Mouse (Mus musculus) ES-E14 (cell line): ENCODE measurements around the gene Jag1. TPM values are rescaled to one million over a fixed set of nuclear protein-coding genes. Genes with fewer than 3 reads are reported as not detected.

Experiments used
- DNase-seq: peaks from one replicate; pipeline ENCODE4 v3.0.0-alpha.2; 2013; ENCODE audit warnings: low read depth, low spot score
- H3K27ac ChIP-seq: 2 replicates; pipeline ENCODE4 v1.5.1; 2012; ENCODE audit warnings: low read depth, mild to moderate bottlenecking, low read length, moderate library complexity, mixed read lengths; ENCODE audit not compliant: poor library complexity, insufficient read depth, severe bottlenecking
- H3K36me3 ChIP-seq: 2 replicates; pipeline ENCODE4 v1.6.1; 2012; ENCODE audit warnings: mild to moderate bottlenecking, low read length, moderate library complexity, mixed read lengths; ENCODE audit not compliant: control insufficient read depth, poor library complexity, insufficient read depth, severe bottlenecking
- H3K4me1 ChIP-seq, 2 experiments: fragments of 150-350 bp in 1 of 2; sonication (generic) in 1 of 2; 2 replicates each; pipeline ENCODE4 v1.6.1; 2012; ENCODE audit warnings: low read length in 2 of 2, mild to moderate bottlenecking in 1 of 2, mixed read lengths in 1 of 2; ENCODE audit not compliant: control insufficient read depth in 2 of 2, insufficient read depth in 2 of 2, poor library complexity in 1 of 2
- H3K4me3 ChIP-seq, 2 experiments: fragments of 150-350 bp in 1 of 2; sonication (generic) in 1 of 2; 2 replicates each; pipeline ENCODE4 v1.5.1; 2012; ENCODE audit warnings: low read length in 2 of 2, low read depth in 1 of 2, mild to moderate bottlenecking in 1 of 2, mixed read lengths in 1 of 2; ENCODE audit not compliant: insufficient read depth in 1 of 2, poor library complexity in 1 of 2, severe bottlenecking in 1 of 2
- H3K9ac ChIP-seq: 2 replicates; pipeline ENCODE4 v1.6.1; 2012; ENCODE audit warnings: low read depth, mild to moderate bottlenecking, low read length, mixed read lengths; ENCODE audit not compliant: poor library complexity, insufficient read depth, severe bottlenecking
- H3K9me3 ChIP-seq: fragments of 150-350 bp; sonication (generic); 2 replicates; pipeline ENCODE4 v1.6.1; 2012; ENCODE audit warnings: low read depth, mild to moderate bottlenecking, low read length; ENCODE audit not compliant: control insufficient read depth, insufficient read depth
- CHD2 ChIP-seq: IDR thresholded peaks from 2 replicates; pipeline ENCODE4 v1.6.1; 2014; ENCODE audit warnings: mild to moderate bottlenecking, low read depth, low read length, inconsistent platforms
- HCFC1 ChIP-seq: IDR thresholded peaks from 2 replicates; pipeline ENCODE4 v1.6.1; 2012; ENCODE audit warnings: low read length, inconsistent platforms, borderline replicate concordance; ENCODE audit not compliant: insufficient read depth
- MAFK ChIP-seq: IDR thresholded peaks from 2 replicates; pipeline ENCODE4 v1.6.1; 2014; ENCODE audit warnings: mild to moderate bottlenecking, low read depth, low read length, inconsistent platforms; ENCODE audit not compliant: insufficient read depth
- ZC3H11A ChIP-seq: IDR thresholded peaks from 2 replicates; pipeline ENCODE4 v1.6.1; 2012; ENCODE audit warnings: low read depth, mild to moderate bottlenecking, inconsistent platforms, low read length, borderline replicate concordance
- ZNF384 ChIP-seq: IDR thresholded peaks from 2 replicates; pipeline ENCODE4 v1.6.1; 2012; ENCODE audit warnings: low read depth, low read length, inconsistent platforms
- in situ Hi-C, 2 experiments: fragments of 600-800 bp; cut with MboI; formaldehyde crosslinking; loops; one replicate each; pipeline ENCODE4 v1.15.1; 2025; ENCODE audit warnings: low sequenced_read_pairs in 2 of 2, inconsistent platforms in 1 of 2; ENCODE audit not compliant: unreplicated experiment in 2 of 2
- total RNA-seq: library from RNA; depleted of rRNA; stranded (reverse); fragments of 300-350 nt; gene quantifications from 2 replicates; pipeline ENCODE4 v1.2.3, GENCODE M21; 2012; rRNA removed

Jag1 gene
- total RNA-seq = 32.1 and 42.4 TPM in 2 replicates

DNA sequence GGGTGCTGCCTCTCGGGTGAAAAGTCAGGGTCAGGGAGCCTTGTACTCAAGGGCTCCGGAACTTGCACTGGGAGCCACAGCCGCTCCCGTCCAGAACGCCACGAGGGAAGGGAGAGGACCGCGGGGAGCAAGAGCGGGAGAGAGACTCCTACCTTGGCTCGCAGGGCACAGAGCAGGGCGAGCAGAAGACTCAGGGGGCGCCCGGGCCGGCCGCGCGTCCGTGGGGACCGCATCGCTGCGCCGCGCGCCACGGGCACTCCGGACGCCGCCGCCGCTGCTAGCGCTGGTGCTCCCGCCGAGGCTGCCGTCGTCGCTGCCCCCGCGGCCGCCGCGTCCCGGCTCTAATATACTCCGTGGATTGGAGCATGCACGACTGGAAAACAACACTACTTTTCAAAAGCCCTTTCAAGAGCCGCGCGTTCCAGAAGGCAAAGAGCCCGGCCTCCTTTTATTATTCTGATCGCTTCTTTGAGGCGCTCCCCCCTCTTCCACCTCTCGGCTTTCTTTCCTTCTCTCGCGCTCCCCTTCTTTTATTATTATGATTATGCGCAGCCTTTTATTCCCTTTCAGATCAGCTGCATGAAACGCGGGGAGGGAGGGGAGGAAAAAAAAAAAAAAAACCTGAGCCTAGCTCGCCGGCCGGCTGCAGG is at the start of gene Jag1:
Gene Jag1 (minus strand): TSS at position 620 of the 650 bp plus-strand sequence.
- no peak for TF ChIP-seq CHD2
- TF ChIP-seq MAFK = no peak
- TF ChIP-seq ZC3H11A = no peak
- peak; percentile 91 for TF ChIP-seq ZNF384
- TF ChIP-seq HCFC1 = no peak
- Histone ChIP-seq H3K4me1 (peaks cover 0 to 2% of the 10 kb centered on the region in 2 experiments; a peak in 1 of 4 replicates), H3K9me3 (no peaks in the 10 kb centered on the region), H3K27ac (peak within 1 kb of the TSS; percentile 86; the same call in 1 of the 2 replicates), H3K9ac (peak within 1 kb of the TSS; percentile 94), H3K36me3 (no peaks in the 10 kb centered on the region), H3K4me3 (peak within 1 kb of the TSS; percentile 87 to 92)
- DNase-seq = no peak
- in situ Hi-C loops = loop anchor here in 1 of 2 experiments (25.0 kb wide), 1 partner anchor 821 kb away; no protein-coding TSS in a partner anchor

DNA sequence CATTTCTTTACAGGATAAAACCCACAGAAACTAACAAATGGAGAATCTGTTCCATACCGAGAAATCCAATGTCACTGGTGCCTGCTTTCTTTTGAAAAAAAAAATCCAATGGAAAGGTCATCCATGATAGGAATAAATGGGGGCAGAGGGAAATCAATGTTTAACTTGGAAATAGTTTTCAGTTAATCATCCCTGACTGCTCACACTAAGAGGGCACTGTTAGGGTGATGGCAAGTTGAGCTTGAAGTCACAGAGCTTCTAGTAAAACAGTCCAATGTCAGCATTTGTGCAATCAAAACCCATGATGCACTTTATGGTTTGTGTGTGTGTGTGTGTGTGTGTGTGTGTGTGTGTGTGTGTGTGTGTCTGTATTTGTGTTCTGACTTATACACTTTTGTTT is 39.6 kb upstream of the Jag1 start:
- no peak for DNase-seq
- H3K27ac ChIP-seq = no peak overlapping the region
- in situ Hi-C loops = no loop called here
- H3K4me3 ChIP-seq = no peak overlapping the region
- TF ChIP-seq ZC3H11A (no peak), MAFK (no peak), ZNF384 (no peak), CHD2 (no peak), HCFC1 (no peak)
- no peak overlapping the region for H3K9ac ChIP-seq
- no peaks in the 10 kb centered on the region for H3K4me1 ChIP-seq
- H3K9me3 ChIP-seq = no peaks in the 10 kb centered on the region
- no peaks in the 10 kb centered on the region for H3K36me3 ChIP-seq

DNA sequence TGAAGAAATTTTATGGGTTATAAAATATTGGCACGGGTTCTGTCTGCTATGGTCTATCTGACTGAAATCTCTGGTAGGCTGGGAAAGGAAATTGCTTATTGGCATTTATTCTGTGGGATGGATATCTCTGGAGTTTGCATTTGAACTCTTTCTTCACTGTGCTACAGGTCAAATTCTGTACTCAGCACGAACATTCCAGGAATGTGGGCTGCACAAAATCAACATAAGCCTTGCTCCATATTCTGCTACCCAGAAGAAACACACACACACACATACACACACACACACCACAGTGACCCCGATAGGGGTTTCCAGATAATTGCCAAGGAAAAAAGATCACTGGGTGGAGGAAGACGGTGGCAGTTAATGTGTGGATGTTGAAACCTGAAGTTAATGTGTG is 37.4 kb upstream of the Jag1 start:
- in situ Hi-C loops = no loop called here
- TF ChIP-seq ZC3H11A = no peak
- TF ChIP-seq ZNF384 = no peak
- TF ChIP-seq CHD2 = no peak
- TF ChIP-seq HCFC1 = no peak
- TF ChIP-seq MAFK = no peak

DNA sequence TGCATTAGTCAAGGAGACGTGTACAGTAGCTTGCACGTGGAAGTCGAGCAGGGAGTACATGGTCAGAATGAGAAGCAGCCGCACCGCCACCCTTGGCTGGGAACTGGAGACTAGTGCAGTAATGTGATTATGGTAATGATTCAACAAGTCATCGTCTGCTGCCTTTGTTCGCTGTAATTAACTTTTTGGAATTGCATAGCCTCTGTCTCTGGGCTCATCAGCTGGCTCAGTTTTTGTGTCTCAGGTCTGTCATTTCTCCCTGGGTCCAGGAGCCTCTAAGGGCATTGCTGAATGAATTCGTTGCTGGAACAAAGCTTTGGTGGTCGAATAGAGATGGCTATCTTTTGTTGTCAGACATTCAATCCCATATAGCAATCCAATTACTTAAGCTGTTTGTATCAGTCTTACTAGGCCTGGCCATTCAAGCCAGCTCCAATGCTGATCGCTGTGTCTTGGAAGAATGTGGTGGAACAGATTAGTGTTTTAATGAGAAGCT is 36.8 kb upstream of the Jag1 start:
- in situ Hi-C loops = no loop called here
- TF ChIP-seq MAFK = no peak
- TF ChIP-seq CHD2 = no peak
- no peak for TF ChIP-seq ZNF384
- TF ChIP-seq HCFC1 = no peak
- no peak for DNase-seq
- no peaks in the 10 kb centered on the region for H3K9me3 ChIP-seq
- no peak overlapping the region for H3K9ac ChIP-seq
- no peak overlapping the region for H3K4me3 ChIP-seq
- H3K36me3 ChIP-seq = no peaks in the 10 kb centered on the region
- H3K4me1 ChIP-seq = no peaks in the 10 kb centered on the region
- no peak overlapping the region for H3K27ac ChIP-seq

More for the DNA sequence above, 37.4 kb upstream of the Jag1 start:
- Histone ChIP-seq H3K4me1 (no peaks in the 10 kb centered on the region), H3K36me3 (no peaks in the 10 kb centered on the region), H3K27ac (no peak overlapping the region), H3K9me3 (no peaks in the 10 kb centered on the region), H3K9ac (no peak overlapping the region), H3K4me3 (no peak overlapping the region)
- DNase-seq = no peak

DNA sequence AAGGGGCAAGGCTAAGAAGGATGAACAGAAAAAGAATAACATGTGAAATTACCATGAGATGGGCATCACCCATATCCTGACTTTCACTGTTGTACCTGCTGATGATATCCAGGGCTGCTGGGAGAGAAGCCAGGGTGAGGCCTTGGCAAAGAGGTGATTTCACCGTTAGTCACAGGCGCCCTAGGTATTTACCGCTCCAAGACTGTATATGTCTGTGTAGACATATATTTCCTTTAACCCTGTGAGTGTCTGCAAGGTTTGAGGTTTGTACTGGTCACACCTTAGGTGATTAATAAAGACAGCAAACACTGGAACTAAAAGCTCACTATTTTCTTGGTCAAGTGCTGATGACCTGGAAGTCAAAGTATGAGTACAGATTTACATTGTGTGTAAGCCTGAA is 34.5 kb upstream of the Jag1 start:
- Histone ChIP-seq H3K36me3 (no peaks in the 10 kb centered on the region), H3K9ac (no peak overlapping the region), H3K4me1 (no peaks in the 10 kb centered on the region), H3K9me3 (no peaks in the 10 kb centered on the region), H3K27ac (no peak overlapping the region), H3K4me3 (no peak overlapping the region)
- in situ Hi-C loops = no loop called here
- DNase-seq = no peak
- no peak for TF ChIP-seq MAFK
- no peak for TF ChIP-seq HCFC1
- TF ChIP-seq CHD2 = no peak
- TF ChIP-seq ZC3H11A = no peak
- TF ChIP-seq ZNF384 = no peak
